Mouse (Mus musculus) neural tube, postnatal 0 days (tissue): ENCODE measurements around the gene Nr2c2ap. TPM values are rescaled to one million over a fixed set of nuclear protein-coding genes. Genes with fewer than 3 reads are reported as not detected.

Experiments used
- microRNA-seq: library from miRNA; unstranded; fragments of <30 nt; microRNA quantifications from one replicate; pipeline ENCODE4, GENCODE M21; 2016
- polyA plus RNA-seq: library from polyadenylated mRNA; unstranded; fragments of >200 nt; fragmentation: Nextera tagmentation; extraction: Ambion mirVana; gene quantifications from 2 replicates; pipeline ENCODE4 v1.2.1, GENCODE M21; 2015

Gene Nr2c2ap
- 47.6 and 50.5 TPM in 2 replicates for polyA plus RNA-seq

DNA sequence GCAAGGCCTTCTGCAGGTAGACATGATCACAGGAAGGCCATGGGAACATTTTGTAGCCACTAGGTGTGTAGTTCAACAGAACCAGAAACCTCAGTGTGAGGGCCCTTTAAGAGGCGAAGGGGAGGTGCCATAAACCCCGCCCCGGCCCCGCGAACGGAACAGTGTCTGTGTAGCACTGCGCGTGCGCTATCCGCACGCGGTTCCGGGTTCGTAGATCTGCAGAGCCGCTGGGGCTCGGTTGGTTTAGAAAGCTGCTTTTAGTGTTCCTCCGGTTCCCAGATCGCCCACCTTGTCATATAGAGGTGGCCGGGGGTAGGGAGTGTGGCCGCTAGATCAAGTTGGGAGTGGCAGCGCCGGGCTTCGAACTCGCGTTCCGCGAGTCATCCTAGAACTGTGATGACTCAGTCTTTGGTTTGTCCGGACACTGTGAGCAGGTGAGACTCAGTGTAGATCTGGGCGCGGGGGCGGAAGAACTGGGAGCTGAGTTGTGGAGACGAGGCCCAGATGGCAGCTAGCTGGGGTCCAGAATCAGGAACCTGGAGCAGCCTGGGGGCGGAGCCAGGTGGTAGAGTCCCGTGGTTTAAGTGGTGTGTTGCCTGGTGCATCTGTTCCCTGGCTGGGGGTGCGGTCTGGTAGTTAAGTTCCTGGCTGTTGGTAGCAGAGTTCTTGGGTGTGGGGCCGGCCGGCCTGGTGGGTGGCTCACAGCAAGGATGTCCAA is at the start of gene Nr2c2ap:
Nr2c2ap (plus strand) TSS at position 168 of the 718 bp plus-strand sequence.

DNA sequence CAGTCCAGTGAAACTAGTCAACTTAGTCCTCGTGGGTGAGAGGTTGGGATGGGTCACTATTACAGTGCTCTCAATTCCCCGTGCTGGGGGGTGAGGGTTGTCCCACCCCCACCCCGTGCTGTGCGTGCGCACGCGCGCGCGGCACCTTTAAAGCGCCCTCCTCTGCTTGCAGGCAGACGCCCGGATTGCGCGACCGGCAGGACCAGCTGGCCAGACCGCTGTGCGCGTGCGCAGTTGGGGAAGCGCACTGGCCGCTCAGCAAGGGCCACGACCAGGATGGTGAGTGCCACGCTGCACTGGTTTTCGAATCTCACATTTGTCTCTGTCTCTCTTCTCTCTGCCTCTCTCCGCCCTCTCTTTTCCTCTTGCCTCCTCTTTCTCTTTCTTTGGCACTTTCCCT is 47.8 kb upstream of the Nr2c2ap start, which contains the start of gene Hapln4:
Hapln4 (plus strand) TSS at position 173 of the 400 bp plus-strand sequence.

GRCm38 (mm10) chr8:70120667-70121066 is 10.5 kb upstream of the Nr2c2ap start, which contains the start of gene Ncan:
Gene Ncan, minus strand, starts transcription at chr8:70120873.

GRCm38 (mm10) chr8:70139026-70139857 is 8.1 kb downstream of the Nr2c2ap start, which contains the start of the genes Rfxank, Borcs8 and Mef2b:
Gene Rfxank, minus strand, starts transcription at chr8:70139154.
Gene Borcs8, plus strand, starts transcription at chr8:70139499.
Gene Mef2b, plus strand, starts transcription at chr8:70139711.

DNA sequence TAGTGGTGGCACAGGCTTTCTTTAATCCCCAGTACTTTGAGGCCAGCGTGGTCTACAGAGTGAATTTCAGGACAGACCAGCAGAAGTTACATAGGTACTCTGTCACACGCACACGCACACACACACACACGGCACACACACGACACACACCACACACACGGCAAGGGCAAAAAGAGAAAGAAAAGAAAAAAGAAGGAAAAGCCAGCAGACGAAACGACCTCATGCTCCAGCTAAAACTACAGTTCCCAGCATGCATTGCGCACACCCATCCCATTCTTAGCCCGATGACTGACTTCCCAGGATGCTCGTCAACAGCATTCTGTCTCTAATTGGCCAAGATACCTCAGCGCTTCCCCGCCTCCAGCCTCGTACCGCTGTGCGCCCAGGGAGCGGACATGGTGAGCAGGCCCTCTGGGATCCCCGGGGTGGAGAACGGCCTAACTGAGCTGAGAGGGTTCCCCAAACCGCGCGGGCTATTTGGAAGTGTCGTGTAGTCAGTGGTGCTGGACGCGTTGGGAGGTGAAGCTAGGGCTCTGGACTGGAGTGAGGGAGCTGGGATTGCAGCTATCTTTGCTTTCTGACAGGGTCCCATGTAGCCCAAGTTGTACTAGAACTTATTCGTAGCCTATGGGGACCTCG is 41.0 kb downstream of the Nr2c2ap start, which contains the start of gene Tmem161a:
Tmem161a (plus strand) TSS at position 314 of the 639 bp plus-strand sequence.

Small RNA genes within 50 kb of the gene (microRNA-seq; reads per million reads assigned to microRNA genes)
- 1.5 reads per million for gene Mir7066

Other genes with a start within 250 kb of the Nr2c2ap start
- 6.9 and 7.0 TPM in 2 replicates for gene Cilp2, start 243.6 kb upstream of the Nr2c2ap start, polyA plus RNA-seq
- 5.1 and 5.5 TPM in 2 replicates for gene Tssk6, start 229.1 kb upstream of the Nr2c2ap start, polyA plus RNA-seq
- 267 and 290 TPM in 2 replicates for gene Ndufa13, start 228.8 kb upstream of the Nr2c2ap start, polyA plus RNA-seq
- gene Yjefn3, start 228.6 kb upstream of the Nr2c2ap start, polyA plus RNA-seq = 15.7 and 16.0 TPM in 2 replicates
- gene Gatad2a, start 134.9 kb upstream of the Nr2c2ap start, polyA plus RNA-seq = 21.7 and 22.7 TPM in 2 replicates
- gene Mau2, start 88.6 kb upstream of the Nr2c2ap start, polyA plus RNA-seq = 46.3 and 53.0 TPM in 2 replicates
- gene Sugp1, start 88.5 kb upstream of the Nr2c2ap start, polyA plus RNA-seq = 44.5 and 49.6 TPM in 2 replicates
- gene Tm6sf2, start 58.4 kb upstream of the Nr2c2ap start, polyA plus RNA-seq = 0.95 and 1.3 TPM in 2 replicates
- gene Hapln4, start 47.9 kb upstream of the Nr2c2ap start, polyA plus RNA-seq = 5.0 and 5.7 TPM in 2 replicates
- gene Ncan, start 10.5 kb upstream of the Nr2c2ap start, polyA plus RNA-seq = 175 and 230 TPM in 2 replicates
- gene Rfxank, start 7.8 kb downstream of the Nr2c2ap start, polyA plus RNA-seq = 9.5 and 10.8 TPM in 2 replicates
- gene Borcs8, start 8.2 kb downstream of the Nr2c2ap start, polyA plus RNA-seq = 57.1 and 64.0 TPM in 2 replicates
- gene Mef2b, start 8.4 kb downstream of the Nr2c2ap start, polyA plus RNA-seq = 1.8 and 2.2 TPM in 2 replicates
- gene Tmem161a, start 41.0 kb downstream of the Nr2c2ap start, polyA plus RNA-seq = 43.9 and 44.9 TPM in 2 replicates
- 9.7 and 11.9 TPM in 2 replicates for gene Slc25a42, start 81.0 kb downstream of the Nr2c2ap start, polyA plus RNA-seq
- gene Sugp2, start 102.9 kb downstream of the Nr2c2ap start, polyA plus RNA-seq = 58.4 and 66.4 TPM in 2 replicates
- 103 and 111 TPM in 2 replicates for gene Armc6, start 103.1 kb downstream of the Nr2c2ap start, polyA plus RNA-seq
- 19.1 and 21.1 TPM in 2 replicates for gene Homer3, start 151.5 kb downstream of the Nr2c2ap start, polyA plus RNA-seq
- 37.9 and 42.1 TPM in 2 replicates for gene Ddx49, start 171.2 kb downstream of the Nr2c2ap start, polyA plus RNA-seq
- 301 and 337 TPM in 2 replicates for gene Cope, start 171.2 kb downstream of the Nr2c2ap start, polyA plus RNA-seq
- 64.3 and 66.1 TPM in 2 replicates for gene Cers1, start 184.4 kb downstream of the Nr2c2ap start, polyA plus RNA-seq
- 6.2 and 9.8 TPM in 2 replicates for gene Gdf1, start 198.5 kb downstream of the Nr2c2ap start, polyA plus RNA-seq
- 11.1 and 12.8 TPM in 2 replicates for gene Upf1, start 221.9 kb downstream of the Nr2c2ap start, polyA plus RNA-seq
- gene Comp, start 242.2 kb downstream of the Nr2c2ap start, polyA plus RNA-seq = 1.1 and 1.3 TPM in 2 replicates